Mouse (Mus musculus): Measurements from ENCODE around the gene Vash2.

DNA sequence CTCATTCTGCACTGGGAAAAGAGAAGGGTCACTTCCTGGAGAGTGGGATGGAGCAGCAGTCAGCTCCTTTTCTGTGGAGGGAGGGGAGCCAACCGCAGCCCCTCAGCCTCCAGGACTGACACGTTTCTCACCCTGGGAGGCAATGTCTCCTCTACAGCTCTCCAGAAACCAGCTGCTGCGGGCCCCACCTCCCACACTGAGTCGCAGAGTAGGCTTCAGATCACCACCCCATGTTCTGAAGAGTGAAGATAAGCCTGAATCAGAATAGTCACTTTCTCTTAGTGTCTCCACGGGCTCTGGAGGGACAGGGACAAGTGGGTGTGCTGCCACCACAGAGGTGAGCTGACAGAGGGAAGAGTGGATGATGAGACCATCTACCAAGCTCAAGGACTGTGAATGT lies 20.3 kb downstream of the Vash2 start:
- TF ChIP-seq POLR2A (IDR thresholded peaks at IDR 0.05; ENCODE audit: extremely low read depth, insufficient read depth, low read length) (no peak), CTCF (IDR thresholded peaks at IDR 0.05; ENCODE audit: low read depth, low read length) (no peak)
